Mouse (Mus musculus): Measurements from ENCODE around the gene Gins1.

Gene Gins1

DNA sequence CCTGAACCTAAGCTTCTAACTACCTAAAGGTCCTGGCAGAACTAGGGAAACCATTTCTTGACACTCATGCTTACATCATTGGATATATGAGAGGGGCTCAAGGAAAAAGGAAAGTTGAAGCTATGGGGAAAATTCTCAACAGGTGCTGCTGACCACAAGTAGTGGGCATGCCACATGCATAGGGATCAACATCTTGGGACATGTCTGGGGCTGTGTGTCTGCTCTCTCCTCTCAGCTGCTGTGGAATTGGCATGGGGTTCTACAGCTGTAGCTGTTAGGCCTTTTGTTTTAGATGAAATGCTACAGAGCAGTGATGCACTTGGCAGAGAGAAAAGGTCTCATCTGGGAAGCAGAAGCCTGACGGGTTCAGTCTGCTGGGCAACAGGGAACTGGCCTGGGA lies 50.7 kb downstream of the Gins1 start:
- no peak for DNase-seq (ENCODE audit: low read depth, low spot score)

DNA sequence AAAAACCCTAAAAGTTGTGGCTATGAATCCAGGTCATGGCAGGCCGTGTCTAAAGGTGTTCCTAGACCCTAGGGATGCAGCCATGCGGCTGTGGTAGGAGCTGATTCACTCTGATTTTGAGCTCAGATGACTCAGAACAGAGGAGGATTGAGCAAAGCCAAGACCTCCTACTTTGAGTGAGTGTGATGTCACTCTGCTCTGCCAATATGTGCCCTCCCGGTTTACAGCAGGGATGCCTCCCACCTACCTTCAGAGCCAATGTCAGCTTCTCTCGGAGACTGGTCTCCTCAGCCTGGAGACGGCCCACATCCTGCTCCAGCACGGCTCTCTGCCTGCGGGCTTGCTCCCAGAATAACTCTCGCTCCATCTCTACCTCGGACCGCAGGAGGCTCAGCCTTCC lies 54.3 kb downstream of the Gins1 start:
- DNase-seq (ENCODE audit: low read depth, low spot score), result no peak

DNA sequence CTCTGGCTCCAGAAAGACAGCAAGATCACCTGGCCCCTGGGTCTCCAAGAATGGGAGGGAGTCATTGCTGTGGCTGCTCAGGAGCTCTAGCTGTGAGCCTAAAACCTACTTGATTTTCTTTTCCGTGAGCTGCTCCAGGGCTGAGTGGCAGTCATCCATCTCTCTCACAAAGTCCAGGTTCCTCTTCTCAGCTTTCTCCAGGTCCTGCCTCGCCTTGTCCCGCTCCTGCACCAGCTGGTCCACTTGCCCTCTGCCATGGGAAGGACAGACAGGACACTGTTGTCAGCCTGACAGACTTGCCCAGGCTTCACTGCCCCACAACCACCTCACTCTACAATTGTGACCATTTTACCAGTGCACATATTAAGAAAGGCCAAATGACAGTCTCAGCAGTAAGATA lies 58.0 kb downstream of the Gins1 start:
- DNase-seq (ENCODE audit: low read depth, low spot score), result no peak

DNA sequence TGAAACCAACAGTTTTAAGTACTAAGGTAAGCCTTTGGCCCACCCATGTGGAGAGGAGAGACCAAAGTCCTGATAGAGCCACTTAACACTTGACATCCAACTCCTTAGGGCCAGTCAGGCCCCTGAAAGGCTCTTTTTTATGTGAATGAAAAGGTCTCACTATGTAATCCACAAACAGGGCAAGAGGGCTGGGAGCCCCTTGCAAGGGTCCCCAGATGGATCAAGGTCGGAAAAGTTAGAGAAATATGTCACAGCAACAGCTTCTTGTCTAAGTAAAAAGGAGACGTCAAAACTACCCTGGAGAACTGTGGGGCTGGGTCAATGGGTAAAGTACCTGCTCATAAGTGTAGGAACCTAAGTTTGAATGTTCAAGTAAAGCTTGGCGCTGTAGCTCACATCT lies 59.4 kb downstream of the Gins1 start:
- no peak for DNase-seq (ENCODE audit: low read depth, low spot score)

DNA sequence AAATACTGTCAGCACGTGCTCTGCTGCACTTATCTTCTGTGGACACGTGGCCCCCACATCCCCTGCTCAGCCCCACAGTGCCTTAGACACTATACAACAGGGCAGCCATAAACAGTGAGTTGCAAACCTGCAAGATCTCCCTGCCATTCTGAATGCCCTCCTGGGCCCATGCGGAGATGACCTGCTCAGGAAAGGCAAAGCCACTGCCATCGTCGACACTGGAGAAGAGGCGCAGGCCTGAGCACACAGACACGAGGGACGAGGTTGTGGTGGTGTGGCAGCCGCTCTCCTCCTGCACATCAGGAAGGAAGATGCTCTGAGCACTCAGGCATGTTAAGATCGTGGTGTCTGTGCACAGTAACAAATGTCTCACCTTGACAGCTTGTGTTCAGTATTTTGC lies 60.8 kb downstream of the Gins1 start:
- DNase-seq (ENCODE audit: low read depth, low spot score), result no peak

DNA sequence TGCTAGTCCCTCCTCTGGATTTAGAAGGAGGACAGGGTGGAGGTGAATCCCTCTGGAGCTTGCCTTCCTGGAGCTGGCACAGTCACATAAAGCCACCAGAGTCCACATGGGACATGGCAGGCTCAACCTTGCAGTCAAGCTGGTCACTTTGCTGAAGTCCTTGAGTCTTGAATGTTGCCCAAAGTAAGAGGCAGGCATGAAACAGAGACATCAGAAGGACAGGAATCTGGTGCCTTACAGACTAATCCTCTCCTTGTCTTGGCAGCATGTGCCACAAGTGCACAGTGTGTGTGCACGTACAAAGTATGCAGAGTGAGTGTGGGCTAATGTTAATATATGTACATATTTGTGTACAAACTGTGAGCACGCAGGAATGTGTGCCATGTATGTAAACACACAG lies 62.3 kb downstream of the Gins1 start:
- DNase-seq (ENCODE audit: low read depth, low spot score), result no peak

DNA sequence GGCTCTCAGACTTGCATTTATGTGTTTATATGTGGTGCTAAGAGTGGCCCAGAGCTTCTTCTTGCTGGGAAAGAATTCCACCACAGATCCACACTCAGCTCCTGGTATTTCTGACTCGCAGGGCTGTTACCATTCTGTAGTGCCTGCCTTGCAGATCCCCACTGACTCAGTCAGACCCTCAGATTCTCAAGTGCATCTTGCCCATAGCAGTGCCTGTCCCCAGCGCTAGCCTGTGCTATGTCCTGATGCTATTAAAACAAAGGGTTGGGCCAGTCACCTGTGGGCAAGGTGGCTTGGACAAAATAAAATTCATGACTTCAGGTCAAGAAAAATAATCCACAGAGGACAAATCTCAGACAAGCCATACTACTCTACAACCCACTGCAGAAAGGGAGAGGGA lies 64.0 kb downstream of the Gins1 start:
- no peak for DNase-seq (ENCODE audit: low read depth, low spot score)

DNA sequence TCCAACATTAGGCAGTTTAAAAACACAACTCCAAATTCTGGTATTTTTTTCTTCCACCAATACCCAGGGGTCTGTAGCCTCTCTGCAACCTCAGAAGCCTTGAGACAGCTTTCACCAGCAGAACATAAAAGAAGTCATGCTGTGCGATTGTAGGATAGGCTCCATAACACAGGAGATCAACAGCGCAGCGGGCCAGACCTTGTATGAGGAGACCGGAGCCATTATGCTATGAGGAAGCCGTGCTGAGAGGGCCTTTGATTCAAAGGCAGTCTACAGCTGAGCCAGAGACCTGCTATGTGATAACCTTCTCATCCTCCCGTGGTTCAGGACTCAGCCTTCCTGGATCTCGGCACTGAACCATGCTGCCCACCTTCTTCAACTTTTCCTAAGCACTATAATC lies 66.7 kb downstream of the Gins1 start:
- no peak for DNase-seq (ENCODE audit: low read depth, low spot score)

DNA sequence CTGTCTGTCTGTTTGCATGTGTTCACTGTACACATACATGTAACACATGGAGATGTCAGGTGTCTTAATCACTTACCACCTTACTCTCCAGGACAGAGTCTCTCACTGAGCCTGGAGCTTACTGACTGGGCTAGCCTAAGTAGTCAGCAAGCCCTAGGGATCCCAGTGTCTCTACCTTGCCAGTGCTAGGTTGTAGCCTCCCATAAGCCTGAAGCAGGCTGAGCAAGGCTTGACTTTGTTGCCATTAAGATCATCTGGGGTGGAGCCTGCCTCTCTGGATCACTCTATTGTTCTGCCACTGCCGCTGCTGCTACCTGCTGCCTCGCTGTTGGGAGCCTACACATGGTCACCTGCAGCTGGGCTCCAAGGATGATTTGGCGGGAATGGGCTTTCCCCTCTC lies 67.5 kb downstream of the Gins1 start:
- peak; percentile 34 for DNase-seq (ENCODE audit: low read depth, low spot score)

DNA sequence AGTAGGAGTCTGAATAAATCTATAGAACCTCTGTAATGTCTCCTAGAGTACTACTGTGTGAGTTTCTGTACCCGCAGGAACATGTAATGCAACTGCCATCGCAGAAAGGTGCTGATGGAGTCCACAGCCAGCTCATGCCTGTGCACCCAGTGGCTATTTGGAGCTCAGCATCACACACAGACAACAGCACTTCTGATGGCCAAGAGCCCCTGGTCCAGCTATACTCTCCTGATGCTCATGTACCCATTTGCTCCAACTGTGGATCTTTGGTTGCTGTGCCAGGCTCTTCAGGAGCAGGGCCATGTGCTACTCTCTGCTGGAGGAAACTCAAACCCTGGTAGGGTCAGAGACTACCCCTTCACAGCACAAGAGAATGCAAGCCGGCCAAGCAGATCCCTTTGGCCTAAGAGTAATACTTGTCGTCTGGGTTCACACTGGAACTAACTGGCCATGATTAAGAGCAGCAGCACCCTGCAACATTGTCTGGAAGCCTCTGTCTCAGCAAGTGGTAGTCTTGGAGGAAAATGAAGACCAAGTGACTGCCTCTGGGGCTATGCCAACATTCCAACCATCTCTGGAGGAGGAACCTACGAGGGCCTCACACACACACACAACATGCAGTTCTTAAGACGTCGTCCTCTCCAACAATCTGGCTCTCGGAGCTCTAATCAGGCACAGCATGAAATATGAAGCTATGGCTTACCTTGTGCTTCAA lies 68.4 kb downstream of the Gins1 start:
- DNase-seq (ENCODE audit: low read depth, low spot score), result no peak

DNA sequence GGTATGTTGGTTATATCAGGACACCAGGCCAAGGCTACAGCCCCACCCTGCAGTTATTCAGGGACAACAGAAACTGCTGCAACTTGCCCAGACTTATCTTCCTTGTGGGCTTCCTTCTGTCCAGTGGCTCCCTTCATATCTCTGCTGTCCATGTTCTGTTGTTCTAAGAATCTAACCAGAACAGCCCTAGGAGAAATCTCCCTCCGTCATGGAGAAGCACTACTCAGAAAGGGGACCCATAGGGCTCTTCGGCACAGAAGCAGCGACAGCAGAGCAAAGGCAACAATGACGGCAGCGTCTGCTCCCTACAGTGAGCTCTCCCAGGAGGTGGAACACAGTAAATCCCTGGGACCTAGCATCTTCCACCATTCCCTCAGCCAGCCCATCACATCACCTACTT lies 71.7 kb downstream of the Gins1 start:
- DNase-seq (ENCODE audit: low read depth, low spot score), result no peak

DNA sequence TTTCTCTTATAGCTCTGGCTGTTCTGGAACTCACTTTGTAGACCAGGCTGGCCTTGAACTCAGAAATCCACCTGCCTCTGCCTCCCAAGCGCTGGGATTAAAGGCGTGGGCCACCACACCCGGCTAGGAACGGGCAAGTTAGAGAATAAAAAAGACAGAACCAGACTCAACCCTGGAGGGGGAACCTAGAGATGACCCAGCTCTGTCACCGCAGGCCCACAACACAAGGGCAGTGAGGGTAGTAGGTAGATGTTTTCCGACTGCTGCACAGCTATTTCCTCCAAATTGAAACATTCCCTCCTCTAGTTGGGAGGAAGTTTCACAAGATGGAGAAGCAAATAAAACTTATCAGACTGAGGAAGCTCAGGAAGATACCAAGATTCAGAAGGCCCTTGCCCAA lies 72.5 kb downstream of the Gins1 start:
- DNase-seq (ENCODE audit: low read depth, low spot score), result no peak

DNA sequence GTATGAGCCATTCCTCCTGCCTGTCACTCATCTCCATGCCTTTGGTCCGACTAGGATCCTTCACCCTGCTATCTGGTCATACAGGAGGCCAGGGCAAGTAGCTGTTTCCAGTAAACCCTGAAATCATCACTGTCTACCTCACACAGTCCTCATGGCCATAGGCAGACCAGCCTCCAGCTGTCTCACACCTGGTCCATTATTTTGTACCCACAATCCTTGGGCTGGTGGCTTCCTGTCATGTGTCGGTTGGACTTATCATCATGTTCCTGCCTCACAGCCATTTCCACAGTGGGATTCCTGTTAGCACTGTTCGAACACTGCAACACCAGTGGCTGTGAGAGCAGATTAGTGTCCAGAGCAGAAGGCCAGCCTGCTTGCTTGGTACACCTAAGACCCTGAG lies 73.6 kb downstream of the Gins1 start:
- no peak for DNase-seq (ENCODE audit: low read depth, low spot score)

DNA sequence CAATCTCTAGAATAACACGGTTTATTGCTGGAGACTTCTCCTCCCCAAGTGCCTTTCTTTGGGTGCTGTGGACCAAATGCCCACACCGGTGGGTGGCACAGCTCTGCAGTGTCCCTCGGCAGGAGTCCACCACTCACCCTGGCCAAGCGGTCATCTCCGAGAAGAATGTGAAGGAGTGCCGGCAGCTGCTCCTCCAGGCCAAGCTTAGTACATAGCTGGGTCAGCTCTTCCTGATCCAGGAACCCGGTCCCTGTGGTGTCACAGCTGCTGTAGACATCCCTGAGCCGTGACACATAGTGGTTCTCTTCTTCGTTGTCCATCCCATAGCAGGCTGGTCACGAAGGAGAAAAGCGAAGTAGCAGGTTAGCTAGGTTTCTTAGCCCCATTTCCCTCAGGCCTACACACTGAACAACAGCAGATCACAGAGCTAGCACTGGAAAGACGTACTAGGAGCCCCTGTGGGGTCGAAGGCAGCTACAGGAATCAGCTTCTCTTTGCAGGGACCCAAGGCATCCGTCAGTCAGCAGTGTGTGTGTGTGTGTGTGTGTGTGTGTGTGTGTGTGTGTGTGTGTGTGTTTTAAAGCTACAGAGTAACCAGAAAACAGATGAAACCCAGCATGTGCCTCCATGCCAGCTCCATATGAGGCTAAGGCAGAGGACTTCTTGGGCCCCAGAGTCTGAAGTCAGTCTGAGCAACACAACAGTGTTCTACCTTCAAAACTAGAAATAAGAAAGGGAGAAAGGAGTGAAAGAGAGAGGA lies 74.8 kb downstream of the Gins1 start:
- DNase-seq (ENCODE audit: low read depth, low spot score), result no peak
